Mouse (Mus musculus): ENCODE data around the gene Gamt.

GRCm38 (mm10) chr10:80293325-80293724 lies 32.5 kb upstream of the Gamt start:
- TF ChIP-seq CTCF (IDR thresholded peaks at IDR 0.05) (no peak), EP300 (IDR thresholded peaks at IDR 0.05; ENCODE audit: insufficient read depth, low read depth, low read length) (no peak), POLR2A (IDR thresholded peaks at IDR 0.05; ENCODE audit: insufficient read depth, low read depth, low read length) (no peak)
